Mouse (Mus musculus): ENCODE measurements around the gene Acaca. TPM values are rescaled to one million over a fixed set of nuclear protein-coding genes. Genes with fewer than 3 reads are reported as not detected.

Acaca gene
- 941 and 1,135 TPM in 2 replicates for polyA plus RNA-seq (2012; ENCODE audit: insufficient read depth, insufficient read length, missing spikeins)

DNA sequence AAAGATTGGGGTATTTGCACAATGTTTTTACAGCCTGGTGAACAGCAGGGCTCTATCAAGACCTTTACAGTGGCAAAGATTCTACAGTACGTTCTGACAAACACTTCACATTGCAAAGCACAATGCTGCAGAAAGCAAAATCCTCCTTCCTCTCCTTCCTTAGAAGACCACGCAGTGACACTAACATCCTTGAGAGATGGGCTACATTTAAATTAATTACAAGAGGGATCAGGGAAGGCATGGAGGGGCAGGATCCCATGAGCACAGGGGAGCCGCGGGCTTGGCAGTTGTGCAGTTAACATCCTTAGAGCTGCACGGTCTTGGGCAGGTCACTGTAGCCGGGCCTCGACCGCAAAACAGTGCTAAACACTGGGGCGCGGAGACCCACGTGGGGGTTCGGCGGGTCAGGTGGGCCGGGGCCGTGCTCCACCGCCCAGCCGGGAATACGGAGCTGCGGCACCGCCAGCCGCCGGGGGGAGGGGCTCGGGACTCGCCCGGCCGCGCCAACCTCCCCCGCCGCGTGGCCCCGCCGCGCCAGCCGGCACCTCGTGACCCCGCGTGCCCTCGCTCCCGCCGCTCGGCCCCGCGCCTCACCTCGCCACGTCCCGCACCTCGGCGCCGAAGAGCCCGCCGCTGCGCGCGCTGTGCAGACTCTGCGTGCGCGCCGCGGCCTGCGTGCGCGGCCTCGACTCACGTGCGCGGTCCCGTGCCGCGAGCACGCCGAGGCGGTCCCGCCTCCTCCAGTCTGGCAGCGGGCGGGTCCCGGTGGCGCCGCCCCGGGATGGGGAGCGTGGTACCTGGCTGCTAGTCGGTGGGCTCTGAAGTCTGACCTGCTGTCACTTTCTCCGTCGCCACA is at the start of gene Acaca, which contains the start of gene Tada2a:
Acaca (plus strand) TSS at position 730 of the 856 bp plus-strand sequence.
Tada2a (minus strand) TSS at position 658 of the 856 bp plus-strand sequence.
- H3K4me3 ChIP-seq (ENCODE audit: insufficient read depth, low read depth, low read length) = peak within 1 kb of the TSS; percentile 88
- H3K27ac ChIP-seq (replicated peaks; ENCODE audit: low read depth, low read length) = no peak within 1 kb of the TSS
- no peaks in the 10 kb centered on the region for H3K4me1 ChIP-seq (ENCODE audit: control insufficient read depth, insufficient read depth, insufficient read length, low read length)

DNA sequence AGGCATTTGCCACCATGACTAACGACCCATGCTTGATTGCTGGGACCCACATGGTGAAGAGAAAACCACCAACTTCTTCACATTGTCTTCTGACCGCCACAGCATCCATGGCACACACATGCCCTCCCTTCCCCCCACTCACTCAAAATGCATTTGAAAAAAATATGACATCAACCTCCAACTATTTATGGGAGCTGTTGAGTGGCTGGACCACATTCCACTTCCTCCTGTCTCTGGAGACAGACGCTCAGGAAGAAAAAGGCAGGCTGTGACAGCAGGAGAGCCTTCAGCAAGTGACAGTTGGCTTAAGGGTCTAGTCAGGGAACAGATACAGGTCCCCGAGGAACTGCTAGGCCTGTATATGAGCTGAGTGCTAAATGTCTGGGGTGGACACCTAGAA is 49.6 kb upstream of the Acaca start:
- no peak overlapping the region for H3K27ac ChIP-seq (replicated peaks; ENCODE audit: low read depth, low read length)
- H3K4me3 ChIP-seq (ENCODE audit: insufficient read depth, low read depth, low read length) = no peak overlapping the region

DNA sequence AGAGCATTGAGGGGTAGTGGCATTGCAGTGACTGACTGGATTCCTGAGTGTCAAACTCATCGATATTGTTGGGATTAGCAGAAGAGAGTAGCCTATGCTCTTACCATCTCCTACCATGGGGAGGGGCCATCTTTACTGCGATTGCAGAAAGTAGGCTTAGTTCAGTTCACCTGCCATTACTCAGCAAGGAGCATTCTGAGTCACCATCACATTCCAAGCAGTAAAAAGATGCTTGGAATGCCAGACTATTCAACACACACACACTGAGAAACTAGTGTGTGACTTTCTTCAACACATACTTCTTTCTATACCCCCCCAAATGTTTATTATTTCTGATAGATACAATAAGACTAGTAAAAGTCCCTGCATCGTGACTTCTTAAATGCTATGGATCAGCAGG is 49.1 kb upstream of the Acaca start:
- H3K27ac ChIP-seq (replicated peaks; ENCODE audit: low read depth, low read length) = no peak overlapping the region
- H3K4me3 ChIP-seq (ENCODE audit: insufficient read depth, low read depth, low read length) = no peak overlapping the region
- H3K4me1 ChIP-seq (ENCODE audit: control insufficient read depth, insufficient read depth, insufficient read length, low read length) = 0 out of 2 replicates have a peak, but pooled peaks cover 2% of the 10 kb centered on the region

More for the DNA sequence above, 49.6 kb upstream of the Acaca start:
- H3K4me1 ChIP-seq (ENCODE audit: control insufficient read depth, insufficient read depth, insufficient read length, low read length) = 0 out of 2 replicates have a peak, but pooled peaks cover 2% of the 10 kb centered on the region

DNA sequence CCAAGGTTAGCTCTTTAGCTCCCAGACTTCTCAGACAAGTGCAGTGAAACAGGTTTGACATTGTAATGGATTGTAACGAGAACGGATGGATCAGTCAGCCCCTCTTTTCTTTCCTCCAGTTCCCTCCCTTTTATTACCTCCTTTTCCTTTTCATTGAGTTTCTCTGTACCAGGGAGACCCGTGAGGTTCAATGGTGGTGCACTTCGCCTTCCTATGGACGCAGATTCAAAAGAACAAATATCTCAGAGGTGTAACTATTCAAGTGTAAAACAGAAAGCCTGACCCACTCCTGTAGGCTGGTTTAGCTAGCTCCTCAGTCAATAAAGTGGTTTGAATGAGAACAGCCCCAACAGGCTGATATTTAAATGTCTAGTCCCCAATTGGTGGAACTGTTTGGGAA is 47.6 kb upstream of the Acaca start:
- Histone ChIP-seq H3K4me1 (ENCODE audit: control insufficient read depth, insufficient read depth, insufficient read length, low read length) (0 out of 2 replicates have a peak, but pooled peaks cover 2% of the 10 kb centered on the region), H3K27ac (replicated peaks; ENCODE audit: low read depth, low read length) (no peak overlapping the region), H3K4me3 (ENCODE audit: insufficient read depth, low read depth, low read length) (no peak overlapping the region)

DNA sequence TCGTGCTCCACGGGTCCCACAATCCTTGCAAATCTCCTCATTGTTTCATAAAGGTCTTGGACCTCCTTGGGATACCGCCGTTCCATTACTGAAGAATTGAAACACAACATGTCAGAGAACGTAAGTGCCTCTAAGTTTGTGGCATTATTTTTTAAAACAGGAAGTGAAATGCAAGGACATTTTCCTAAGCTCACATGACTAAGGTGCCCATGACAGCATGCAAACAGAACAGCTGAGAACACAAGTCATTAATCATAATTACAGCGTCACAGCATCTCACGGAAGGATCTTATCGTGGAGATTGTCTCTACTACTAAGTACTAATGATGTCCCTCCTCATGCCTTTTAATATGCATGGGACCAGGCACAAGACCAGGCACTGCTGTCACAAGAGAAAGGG is 38.9 kb upstream of the Acaca start:
- no peaks in the 10 kb centered on the region for H3K4me1 ChIP-seq (ENCODE audit: control insufficient read depth, insufficient read depth, insufficient read length, low read length)
- no peak overlapping the region for H3K4me3 ChIP-seq (ENCODE audit: insufficient read depth, low read depth, low read length)
- H3K27ac ChIP-seq (replicated peaks; ENCODE audit: low read depth, low read length) = no peak overlapping the region

DNA sequence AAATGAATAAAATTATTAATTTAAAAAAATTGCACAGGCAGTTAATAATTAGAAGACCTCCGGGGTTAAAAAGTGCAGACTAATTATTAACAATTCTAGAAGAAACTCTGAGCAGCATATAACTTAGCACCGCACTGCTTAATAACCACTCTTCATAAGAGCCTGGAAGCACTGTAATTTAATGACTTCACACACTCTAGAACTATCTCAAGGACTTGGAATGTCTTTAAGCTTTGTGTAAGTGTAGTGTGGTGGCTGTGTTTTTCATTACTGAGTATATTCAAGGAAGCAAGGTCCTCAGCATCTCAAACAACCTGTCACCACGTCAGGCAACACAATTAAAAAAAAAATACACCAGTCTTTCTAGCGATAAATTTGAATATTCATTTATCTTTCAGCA is 34.4 kb upstream of the Acaca start:
- H3K4me1 ChIP-seq (ENCODE audit: control insufficient read depth, insufficient read depth, insufficient read length, low read length) = no peaks in the 10 kb centered on the region
- no peak overlapping the region for H3K27ac ChIP-seq (replicated peaks; ENCODE audit: low read depth, low read length)
- H3K4me3 ChIP-seq (ENCODE audit: insufficient read depth, low read depth, low read length) = no peak overlapping the region

DNA sequence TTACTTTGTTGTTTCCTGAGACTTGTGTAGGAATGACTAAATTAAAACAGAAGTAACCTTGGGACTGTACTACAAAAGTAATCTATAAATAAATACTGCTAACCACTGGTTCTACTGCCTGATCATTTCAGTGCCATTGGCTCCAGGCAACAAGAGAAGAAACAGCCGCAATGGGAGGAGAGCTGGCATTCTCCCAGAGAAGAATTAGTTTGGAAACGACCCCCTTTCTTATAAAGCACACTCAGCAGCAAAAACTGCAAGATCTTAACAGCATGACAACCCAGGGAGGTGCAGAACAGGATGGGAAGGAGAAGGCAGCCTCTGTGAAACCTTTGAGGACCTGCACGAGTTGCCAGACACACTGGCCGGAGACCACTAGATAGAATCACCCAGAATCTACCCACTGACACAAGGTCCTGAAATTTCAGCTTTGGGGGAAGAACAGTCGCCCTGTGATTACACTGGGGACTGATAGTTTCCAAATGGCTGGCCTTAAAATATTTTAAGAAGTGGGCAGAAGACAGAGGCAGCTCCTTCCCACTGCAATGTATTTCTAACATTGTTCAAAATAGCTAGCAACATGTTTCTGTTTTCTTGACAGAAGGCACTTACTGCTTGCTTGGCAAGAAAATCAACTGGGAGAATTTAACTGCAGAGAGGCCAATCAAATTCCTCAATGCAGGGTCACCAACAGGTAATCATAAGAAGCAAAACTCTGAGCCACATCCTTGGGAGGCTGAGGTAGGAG is 32.0 kb upstream of the Acaca start:
- Histone ChIP-seq H3K27ac (replicated peaks; ENCODE audit: low read depth, low read length) (no peak overlapping the region), H3K4me1 (ENCODE audit: control insufficient read depth, insufficient read depth, insufficient read length, low read length) (no peaks in the 10 kb centered on the region)

DNA sequence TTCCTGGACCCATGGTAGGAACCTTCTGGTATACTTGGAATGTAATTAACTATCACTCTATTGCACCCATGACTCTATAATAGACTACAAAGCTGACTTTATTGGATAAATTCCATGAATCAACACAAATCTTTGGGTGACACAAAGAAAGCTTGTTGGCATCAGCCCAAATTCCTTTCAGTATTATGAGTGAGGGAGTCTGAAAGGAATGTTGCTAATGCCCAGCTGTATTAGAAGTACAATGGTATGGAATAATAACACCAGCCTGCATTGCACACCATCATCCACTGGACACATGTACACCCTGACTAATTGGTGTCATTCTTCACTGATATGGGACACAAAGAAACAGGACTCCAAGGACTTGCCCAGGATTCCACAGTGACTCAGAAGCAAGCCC is 28.3 kb upstream of the Acaca start:
- Histone ChIP-seq H3K4me1 (ENCODE audit: control insufficient read depth, insufficient read depth, insufficient read length, low read length) (no peaks in the 10 kb centered on the region), H3K27ac (replicated peaks; ENCODE audit: low read depth, low read length) (no peak overlapping the region)

More for the DNA sequence above, 32.0 kb upstream of the Acaca start:
- no peak overlapping the region for H3K4me3 ChIP-seq (ENCODE audit: insufficient read depth, low read depth, low read length)

DNA sequence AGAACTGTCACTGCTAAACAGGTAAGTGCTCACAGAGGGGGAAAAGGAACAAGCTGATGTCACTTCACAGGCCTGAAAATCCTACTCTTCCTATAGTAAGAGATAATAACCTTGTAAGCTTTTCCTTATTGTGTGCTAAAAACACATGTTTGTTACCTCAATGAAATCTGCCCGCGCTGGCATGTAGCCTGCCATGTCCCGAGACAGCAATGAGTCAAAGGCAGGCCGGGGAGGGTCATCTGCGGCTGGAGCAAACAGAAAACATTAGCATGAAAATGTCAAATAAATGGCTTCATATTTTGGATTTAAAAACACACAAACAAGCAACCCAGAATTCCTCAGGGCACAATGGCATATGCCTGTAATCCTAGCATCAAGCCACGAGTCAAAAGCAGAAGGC is 25.4 kb upstream of the Acaca start:
- no peaks in the 10 kb centered on the region for H3K4me1 ChIP-seq (ENCODE audit: control insufficient read depth, insufficient read depth, insufficient read length, low read length)
- no peak overlapping the region for H3K27ac ChIP-seq (replicated peaks; ENCODE audit: low read depth, low read length)
- H3K4me3 ChIP-seq (ENCODE audit: insufficient read depth, low read depth, low read length) = no peak overlapping the region

More for the DNA sequence above, 28.3 kb upstream of the Acaca start:
- H3K4me3 ChIP-seq (ENCODE audit: insufficient read depth, low read depth, low read length) = no peak overlapping the region

DNA sequence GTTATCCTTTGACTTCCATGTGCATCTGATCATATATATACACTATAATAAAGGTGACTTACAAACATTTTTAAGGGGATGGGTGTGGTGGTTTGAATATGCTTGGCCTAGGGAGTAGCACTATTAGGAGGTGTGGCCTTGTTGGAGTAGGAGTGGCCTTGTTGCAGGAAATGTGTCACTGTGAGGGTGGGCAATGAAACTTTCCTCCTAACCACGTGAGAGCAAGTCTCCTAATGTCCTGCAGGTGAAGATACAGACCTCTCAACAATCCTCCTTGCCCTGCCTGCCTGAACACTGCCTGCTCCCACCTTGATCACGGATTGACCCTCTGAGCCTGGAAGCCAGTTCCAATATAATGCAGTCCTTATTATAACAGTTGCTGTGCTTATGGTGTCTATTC is 22.3 kb upstream of the Acaca start:
- H3K27ac ChIP-seq (replicated peaks; ENCODE audit: low read depth, low read length) = no peak overlapping the region
- H3K4me3 ChIP-seq (ENCODE audit: insufficient read depth, low read depth, low read length) = no peak overlapping the region
- no peaks in the 10 kb centered on the region for H3K4me1 ChIP-seq (ENCODE audit: control insufficient read depth, insufficient read depth, insufficient read length, low read length)

DNA sequence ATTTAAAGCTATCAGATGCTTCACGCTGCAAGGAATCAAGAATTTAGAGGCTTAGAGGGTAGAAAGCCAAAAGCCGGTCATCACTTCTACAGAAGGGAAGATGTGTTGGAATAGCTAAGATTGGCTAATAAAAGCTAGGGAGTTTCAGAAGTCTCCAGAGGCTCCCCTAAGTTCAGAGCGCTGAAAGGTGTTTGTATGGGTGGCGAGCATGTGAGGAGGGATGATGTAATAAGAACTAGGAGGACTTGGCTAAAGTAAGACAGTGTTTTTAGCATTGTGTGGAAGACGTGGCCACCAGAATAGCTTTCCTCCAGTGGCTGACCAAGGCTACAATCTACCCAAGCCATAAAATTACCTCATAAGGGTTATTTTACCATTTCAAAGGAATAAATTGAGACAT is 15.8 kb upstream of the Acaca start:
- no peak overlapping the region for H3K27ac ChIP-seq (replicated peaks; ENCODE audit: low read depth, low read length)
- no peaks in the 10 kb centered on the region for H3K4me1 ChIP-seq (ENCODE audit: control insufficient read depth, insufficient read depth, insufficient read length, low read length)
- H3K4me3 ChIP-seq (ENCODE audit: insufficient read depth, low read depth, low read length) = no peak overlapping the region

DNA sequence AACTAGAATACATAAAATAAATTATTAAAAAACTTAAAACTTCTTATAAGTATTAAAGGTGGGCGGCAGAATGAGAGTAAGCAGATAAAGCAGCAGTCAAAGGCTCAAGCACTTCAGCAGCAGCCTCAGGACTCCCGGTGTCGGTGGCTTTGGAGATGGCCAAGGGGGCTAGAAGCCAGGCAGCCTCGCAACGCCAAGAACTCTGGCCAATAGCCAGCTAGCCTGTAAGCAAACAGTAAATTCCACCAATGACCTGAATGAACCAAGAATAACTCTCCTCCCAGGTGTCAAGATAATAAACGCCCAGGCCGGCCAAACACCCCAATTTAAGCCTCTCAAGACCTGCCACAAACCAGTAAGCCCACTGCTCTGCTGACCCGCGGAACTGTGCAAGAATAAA is 13.8 kb upstream of the Acaca start:
- Histone ChIP-seq H3K4me1 (ENCODE audit: control insufficient read depth, insufficient read depth, insufficient read length, low read length) (no peaks in the 10 kb centered on the region), H3K27ac (replicated peaks; ENCODE audit: low read depth, low read length) (no peak overlapping the region), H3K4me3 (ENCODE audit: insufficient read depth, low read depth, low read length) (no peak overlapping the region)

DNA sequence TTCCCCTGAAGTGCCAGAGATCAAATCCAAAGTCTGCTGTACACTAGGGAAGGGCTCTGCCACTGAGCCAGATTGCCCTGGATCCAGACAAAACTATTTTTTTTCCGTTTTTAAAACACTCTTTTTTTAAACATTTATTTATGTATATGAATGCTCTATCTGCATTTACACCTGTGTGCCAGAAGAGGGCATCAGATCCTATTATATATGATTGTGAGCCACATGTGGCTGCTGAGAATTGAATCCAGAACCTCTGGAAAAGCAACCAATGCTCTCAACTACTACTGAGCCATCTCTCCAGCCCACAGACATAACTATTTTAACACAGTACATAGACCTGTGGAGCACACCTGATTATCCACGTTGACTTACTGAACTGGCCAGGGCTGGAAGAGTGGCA is 13.3 kb upstream of the Acaca start:
- peaks cover under 1% of the 10 kb centered on the region; the same call in 1 of the 2 replicates for H3K4me1 ChIP-seq (ENCODE audit: control insufficient read depth, insufficient read depth, insufficient read length, low read length)
- H3K27ac ChIP-seq (replicated peaks; ENCODE audit: low read depth, low read length) = no peak overlapping the region
- H3K4me3 ChIP-seq (ENCODE audit: insufficient read depth, low read depth, low read length) = no peak overlapping the region

DNA sequence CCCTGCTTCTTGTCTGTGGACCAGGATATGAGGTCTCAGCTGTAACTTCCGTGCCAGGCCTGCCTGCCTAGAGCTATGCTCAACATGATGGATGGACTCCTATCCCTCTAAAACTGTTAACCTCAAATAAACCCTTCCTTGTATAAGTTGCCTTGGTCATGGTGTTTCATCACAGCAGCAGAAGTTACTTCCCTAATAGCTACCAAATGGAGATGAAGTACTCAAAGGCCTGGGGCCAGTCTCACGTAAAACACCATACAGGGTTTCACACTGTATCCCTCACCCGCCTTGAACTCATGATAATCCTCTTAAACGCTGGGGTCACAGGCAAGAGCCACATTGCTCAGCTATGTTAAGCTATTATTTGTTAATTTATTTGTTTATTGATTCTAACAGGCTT is 12.0 kb upstream of the Acaca start:
- Histone ChIP-seq H3K27ac (replicated peaks; ENCODE audit: low read depth, low read length) (no peak overlapping the region), H3K4me3 (ENCODE audit: insufficient read depth, low read depth, low read length) (no peak overlapping the region), H3K4me1 (ENCODE audit: control insufficient read depth, insufficient read depth, insufficient read length, low read length) (peaks cover 3% of the 10 kb centered on the region; the same call in 1 of the 2 replicates)
